Mouse (Mus musculus) G1E-ER4 (cell line): ENCODE measurements around the gene Fmnl3. TPM values are rescaled to one million over a fixed set of nuclear protein-coding genes. Genes with fewer than 3 reads are reported as not detected.

Experiments
- GATA1 ChIP-seq: IDR thresholded peaks from one replicate; pipeline ENCODE4 v1.8.0; 2012; ENCODE audit warnings: low read length, inconsistent platforms
- polyA plus RNA-seq: library from polyadenylated mRNA; stranded (reverse); fragments of >175 nt; gene quantifications from 2 replicates; pipeline ENCODE4 v1.2.3, GENCODE M21; 2012

Fmnl3 gene
- polyA plus RNA-seq: 0.02 and 0.04 TPM in 2 replicates

DNA sequence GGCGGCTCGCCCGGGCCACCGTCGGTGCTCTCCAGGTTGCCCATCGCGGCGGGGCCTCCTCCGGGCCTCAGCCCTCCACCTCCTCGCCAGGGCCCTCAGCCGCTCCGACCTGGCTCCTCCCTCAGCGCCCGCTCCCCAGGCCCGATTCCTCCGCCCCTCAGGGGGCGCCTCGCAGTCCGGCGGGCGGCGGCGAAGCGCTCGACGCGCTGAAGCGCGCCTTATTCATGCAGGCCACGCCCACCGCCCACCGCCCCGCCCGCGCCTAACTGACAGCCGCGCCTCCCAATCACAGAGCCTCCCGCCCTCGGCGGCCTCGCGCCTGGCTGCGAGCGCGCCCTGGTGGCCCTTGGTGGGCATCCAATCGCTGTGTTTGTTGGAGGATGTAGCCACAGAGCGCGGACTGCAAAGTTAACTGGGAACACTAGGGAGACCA, at the start of gene Fmnl3:
Gene Fmnl3 (minus strand): TSS at position 224 of the 433 bp plus-strand sequence.
- no peak for TF ChIP-seq GATA1

DNA sequence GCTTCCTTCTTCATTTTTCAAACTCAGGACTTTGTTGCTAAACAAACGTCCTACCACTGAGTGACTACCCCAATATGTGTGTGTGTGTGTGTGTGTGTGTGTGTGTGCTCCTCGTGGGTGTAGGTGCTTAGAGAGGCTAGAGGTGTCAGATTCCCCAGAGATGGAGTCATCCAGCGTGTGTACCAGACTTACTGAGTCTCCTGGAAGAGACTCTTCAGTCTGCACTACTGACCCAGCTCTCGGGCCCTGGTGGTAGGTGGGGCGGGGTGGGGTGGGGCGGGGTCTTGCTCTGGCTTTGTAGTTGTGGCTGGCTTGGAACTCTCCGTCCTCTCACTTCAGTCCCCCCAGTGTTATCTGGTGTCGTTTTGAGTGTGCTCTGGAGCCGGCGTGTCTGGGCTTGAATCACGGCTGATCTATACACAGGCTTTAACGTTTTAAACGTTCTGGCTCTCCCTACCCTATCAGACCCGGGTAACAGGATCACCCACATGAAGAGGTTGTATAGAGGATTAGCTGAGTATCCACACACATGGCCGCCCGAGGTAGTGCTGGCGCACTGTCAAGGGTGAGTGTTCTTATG, 47.5 kb upstream of the Fmnl3 start:
- no peak for TF ChIP-seq GATA1

DNA sequence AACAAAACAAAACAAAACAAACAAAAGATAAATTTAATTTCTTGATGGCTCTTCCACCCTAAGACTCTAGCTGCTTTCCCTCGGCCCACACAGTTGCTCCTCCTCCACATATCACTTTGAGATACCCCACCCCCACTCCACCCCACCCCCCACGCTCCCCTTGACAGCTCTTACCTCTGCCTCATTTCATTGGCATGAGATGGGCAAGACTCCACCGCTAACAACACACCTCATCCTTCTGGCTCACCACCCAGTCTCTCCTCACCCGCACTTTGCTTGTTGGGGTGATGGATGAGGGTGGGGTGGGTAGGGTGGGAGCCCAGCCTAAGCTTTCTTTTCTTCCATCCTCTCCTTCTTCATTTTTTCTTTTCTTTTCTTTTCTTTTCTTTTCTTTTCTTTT, 46.7 kb upstream of the Fmnl3 start:
- TF ChIP-seq GATA1: no peak

DNA sequence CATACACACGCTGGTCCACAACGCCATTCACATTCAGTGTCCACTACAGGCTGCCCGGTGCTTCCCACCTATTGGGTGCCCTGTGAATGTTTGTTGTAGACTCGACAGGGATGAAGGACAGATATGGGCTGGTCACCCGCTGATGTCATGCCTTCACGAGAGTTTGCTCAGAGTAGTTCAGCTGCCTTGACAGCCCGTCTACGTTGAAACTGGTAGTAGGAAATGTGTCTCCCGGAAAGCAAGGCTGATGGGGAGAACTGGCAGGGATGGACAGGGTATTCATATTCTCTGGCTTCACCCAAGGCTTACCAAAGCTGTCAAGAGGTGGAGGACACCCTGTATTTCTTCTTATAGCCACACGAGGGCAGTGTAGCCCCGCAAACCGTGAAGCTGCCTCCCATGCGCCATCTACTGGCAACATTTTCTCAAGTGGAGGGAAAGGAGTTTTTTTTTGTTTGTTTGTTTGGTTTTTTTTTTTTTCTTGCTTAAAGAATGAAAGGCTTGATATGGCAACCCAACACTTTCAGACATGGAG, 46.1 kb upstream of the Fmnl3 start:
- TF ChIP-seq GATA1: no peak

DNA sequence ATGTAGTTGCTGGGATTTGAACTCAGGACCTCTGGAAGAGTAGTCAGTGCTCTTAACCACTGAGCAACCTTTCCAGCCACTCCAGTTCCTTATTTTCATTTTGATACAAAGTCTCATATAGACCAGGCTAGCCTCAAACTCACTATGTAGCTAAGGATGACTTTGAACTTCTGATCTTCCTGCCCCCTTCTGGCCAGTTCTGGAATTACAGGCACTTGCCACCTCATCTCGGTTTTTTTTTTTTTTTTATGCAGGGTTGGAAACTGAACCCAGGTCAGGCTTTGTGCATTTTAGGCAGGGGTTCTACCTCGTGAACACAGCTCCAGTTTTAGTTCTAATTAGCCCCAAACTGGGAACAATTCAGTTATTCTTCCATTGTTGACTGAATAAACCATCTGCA, 45.5 kb upstream of the Fmnl3 start:
- no peak for TF ChIP-seq GATA1

DNA sequence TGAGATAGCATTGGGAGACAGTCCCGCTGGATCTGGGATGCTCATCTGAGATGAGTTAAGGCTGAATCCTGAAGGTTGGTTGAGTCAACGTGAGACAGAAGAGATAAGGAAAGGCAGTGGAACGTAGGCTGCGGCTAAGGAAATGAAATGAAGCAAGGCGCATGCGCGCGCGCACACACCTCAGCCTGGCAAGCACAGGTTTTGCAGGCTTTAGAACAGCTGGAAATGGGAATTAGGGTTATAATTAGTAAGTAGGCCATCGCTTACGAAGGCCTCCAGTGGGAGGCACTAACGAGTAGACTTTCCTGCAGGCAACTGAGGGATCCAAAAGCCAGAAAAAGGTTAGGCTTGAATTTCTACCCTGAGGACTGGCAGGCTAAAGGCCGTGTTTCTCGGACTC, 41.5 kb upstream of the Fmnl3 start:
- no peak for TF ChIP-seq GATA1

DNA sequence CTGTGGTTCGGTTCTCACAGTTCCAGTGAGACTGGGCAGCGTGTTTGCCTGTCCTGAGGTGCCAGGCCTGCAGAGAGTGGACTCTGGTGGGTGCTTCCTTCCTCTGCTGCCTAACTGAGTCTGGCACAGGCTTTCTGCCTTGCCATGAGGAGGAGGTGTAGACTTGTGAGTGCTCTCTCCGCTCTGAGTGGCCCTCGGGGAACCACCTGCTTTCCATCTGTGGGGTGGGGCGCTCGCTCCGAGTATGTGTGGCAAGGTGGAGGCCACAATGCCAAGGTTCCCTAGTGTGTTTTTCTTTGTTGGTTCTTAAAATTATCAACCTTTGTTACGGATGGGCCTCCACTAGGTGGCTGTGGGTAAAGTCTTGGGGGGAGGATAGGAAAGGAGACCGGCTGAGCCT, 38.6 kb upstream of the Fmnl3 start:
- no peak for TF ChIP-seq GATA1

DNA sequence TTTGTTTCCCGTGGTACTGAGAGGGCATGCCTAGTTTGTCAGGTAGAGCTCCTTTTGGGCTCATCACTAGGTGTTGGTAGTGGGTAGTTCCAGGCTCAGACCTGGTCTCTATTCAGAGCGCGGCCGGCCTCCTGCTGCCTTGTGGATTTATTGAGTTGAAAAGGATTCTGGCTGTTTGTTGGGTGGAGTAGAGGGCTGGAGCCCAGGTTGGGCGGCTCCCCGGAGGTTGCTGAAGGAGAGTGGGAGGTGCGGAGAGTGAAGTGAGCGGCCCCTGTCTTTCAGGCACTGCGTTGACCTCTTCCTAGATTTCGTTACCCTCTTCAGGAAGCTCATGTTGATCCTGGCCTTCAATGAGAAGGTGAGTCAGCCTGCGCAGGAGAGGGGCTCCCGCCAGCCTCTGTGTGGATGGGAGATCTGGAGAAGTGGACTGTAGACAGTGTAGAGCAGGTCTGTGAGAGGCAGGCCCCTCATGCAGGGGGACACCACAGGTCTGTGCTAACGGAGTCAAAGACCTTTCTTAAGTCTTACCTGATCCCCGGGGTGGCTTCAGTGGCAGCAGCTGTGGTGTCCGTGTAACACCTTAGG, 36.8 kb upstream of the Fmnl3 start:
- no peak for TF ChIP-seq GATA1

DNA sequence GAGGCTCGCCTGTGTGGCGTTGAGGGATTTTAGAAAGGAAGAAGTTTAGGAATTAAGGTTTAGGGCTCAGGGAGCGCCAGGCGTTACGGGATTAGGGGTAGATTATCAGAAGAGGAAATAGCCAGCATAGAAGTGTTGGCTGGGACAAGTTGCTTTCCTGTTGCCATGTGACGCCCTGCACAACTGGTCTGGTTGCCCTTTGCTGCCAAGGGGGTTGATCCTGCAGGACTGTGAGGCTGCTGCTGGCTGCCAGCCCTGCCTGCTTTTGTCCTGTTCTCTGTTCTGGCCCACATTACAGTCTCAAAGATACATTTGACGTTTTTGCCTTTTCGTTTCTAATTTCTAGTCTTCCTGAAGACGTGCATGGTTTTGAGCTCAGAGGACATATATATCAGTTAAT, 34.9 kb upstream of the Fmnl3 start:
- no peak for TF ChIP-seq GATA1

DNA sequence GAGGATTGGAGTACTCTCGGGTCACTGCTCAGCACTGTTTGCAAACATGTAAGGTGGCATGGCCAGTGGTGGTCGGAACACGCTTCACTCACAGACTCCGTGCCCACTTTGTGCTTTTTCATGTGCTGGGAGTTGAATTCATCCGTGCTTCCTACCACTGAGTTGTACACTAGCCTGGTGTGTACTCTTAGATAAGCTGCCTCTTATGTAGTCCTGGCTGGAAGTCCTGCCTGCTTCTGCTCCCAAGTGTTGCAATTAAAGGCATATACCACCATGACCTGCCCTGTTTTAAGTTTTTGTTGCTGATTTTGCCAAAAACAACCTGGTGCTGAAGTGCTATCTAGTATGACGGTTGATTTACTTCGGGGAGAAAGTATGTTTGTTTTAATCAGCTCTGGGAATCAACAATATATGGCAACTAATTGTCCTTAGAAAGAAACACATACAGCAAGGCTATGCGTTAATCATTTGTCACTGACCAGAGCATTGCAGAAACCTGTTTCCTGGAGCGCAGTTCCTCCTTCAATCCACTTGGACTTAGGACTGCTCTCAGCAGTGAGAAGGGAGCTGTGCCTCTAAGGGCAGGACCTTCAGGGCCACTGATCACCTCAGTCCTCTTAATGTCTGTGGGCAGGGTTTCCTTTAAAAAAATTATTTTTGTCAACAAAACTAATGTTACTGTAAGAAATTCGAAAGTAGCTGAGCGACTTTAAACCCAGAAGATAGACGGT, 33.0 kb upstream of the Fmnl3 start:
- no peak for TF ChIP-seq GATA1

DNA sequence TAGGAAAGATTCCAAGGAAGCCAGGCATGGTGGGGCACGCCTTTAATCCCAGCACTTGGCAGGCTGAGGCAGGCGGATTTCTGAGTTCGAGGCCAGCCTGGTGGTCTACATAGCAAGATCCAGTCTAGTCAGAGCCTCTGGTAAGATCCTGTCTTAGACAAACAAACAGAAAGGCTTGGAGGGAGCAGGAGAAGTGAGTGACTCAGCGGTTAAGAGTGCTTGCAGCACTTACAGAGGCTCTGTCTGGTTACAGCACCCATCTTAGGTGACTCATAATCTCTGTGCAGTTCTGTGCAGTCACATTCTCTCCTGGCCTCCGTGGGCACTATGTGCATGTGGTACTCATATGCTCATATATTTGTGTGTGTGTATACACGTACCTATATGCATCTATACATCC, 30.3 kb upstream of the Fmnl3 start:
- no peak for TF ChIP-seq GATA1

DNA sequence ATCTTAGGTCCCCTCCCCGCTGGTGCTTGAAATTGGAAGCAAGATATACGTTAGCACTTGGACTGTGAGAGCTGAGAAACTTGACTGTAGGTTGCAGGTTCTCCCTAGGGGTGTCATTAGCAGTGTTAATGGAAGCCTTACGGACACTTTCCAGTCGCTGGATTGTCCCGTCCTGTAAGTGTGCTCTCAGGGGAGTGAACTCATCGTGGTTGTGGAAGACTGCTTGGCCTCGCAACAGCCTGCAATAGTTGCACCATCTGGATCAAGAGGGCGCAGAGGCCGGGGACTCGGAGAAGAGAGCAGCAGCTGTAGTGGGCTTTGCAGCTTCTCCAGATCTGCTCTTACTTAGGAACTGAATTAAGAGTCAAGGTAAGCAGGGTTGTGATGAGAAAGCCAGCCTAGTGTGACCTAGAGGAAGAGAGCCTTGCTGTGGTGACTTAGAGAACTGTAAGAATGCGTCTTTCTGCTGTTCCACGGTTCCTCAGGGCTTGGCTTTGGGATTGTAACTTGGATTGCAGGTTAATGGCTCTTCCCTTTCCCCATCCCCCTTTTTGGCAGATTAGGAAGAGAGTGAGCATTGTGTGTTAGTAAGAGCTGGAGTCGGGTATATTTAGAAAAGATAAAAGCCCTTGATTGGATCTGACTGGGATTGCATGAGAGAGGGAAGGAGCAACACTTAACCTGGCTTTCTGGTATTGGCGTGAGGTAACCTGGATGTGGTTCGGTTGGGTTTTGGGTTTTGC, 29.4 kb upstream of the Fmnl3 start:
- no peak for TF ChIP-seq GATA1

DNA sequence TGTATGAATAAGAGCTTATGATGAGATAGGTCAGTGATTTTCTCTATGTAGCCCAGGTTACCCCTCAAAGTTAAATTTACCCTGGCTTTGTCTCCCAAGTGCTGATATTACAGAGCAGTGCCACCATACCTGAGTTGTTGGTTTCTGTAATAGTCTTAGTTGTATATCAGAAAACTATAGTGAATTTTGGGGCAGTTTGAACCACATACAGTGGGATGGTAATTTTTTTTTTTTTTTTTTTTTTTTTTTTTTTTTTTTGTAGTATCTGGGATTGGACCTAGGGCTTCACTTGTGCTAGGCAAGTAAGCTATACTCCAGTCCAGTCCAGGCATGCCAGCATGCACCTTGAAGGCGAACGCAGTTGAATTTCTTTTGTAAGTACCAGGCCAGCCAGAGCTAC, 27.3 kb upstream of the Fmnl3 start:
- TF ChIP-seq GATA1: no peak

DNA sequence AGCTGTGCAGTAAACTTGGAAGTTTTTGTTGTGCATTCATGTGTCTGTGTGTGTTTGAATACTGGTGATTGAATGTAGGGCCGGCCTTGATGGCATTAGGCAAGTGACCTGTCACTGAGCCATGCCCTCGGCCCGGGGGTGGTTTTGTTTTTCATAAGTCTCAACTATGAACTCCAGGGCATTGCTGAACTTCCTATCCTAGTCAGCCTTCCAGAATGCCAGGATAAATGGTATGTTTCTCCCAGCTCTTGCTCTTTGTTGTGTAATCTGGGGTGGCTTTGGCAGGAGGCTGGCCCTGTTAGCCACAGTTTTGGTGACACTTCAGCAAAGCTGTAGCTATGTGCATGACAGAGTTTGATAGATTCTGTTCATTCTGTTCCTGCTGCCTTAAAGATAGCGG, 26.6 kb upstream of the Fmnl3 start:
- TF ChIP-seq GATA1: no peak

DNA sequence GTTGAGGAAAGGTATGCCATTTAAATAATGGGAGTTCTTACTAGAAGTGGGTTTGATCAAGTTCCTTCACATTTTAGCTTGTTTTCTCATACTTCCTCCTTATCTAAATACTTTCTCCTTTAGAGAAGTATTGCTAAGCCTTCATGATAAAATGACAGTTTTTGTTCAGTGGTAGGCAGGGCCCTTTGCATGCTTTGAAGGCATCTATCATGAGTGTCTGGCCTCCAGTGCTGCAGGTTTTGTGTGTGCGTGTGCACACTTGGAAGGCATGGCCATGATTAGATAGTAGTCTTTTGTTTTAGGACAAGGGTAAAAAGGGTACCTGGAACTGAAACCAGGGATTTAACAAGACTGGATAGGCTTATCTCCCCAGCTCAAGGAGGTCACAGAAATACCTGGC, 26.2 kb upstream of the Fmnl3 start:
- no peak for TF ChIP-seq GATA1

DNA sequence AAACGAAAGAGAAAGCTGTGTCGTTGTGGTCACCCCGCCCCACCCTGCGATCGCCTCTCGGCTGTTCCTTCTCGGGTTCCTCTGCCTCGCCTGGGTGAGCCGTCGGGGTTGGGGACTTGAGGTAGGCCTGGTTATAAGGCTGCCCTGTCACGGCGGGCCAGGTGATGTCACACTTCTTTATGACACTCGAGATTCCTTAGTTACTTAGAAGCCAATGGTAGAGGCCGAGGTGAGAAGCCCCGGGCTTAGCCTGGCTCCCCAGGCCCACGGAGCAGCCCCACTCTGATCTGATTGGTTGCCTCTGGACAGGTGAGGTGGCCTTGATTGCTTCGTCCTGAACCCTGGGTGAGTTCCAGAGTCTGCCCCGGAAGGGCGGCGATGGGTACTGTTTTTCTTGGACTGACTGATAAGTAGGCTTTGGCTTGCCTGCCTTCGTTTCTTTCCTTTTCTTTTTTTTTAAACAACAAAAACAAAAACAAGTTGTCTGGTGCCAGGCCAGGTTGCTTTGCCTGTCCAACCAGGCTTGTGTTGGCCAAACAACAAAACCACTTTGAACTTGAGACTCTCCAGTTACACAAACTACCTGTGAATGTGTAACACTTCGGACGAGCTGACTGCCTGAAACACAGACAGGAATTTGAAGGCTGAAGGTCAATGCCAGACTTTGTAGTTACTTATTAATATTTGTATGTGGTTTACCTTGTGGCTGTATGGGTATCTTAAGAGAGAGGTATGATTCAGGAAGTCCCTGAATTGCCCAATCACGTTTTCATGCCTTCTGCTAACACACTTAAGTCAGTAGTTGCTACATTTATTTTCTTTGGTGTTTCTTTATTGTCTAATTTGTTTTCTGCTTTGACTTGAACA, 23.3 kb upstream of the Fmnl3 start:
- no peak for TF ChIP-seq GATA1
